Mouse (Mus musculus): Measurements from ENCODE around the gene Hist1h3d. TPM values are rescaled to one million over a fixed set of nuclear protein-coding genes. Genes with fewer than 3 reads are reported as not detected.

Gene Hist1h3d
- polyA plus RNA-seq, 2 experiments from 2014 or later: 0.44 TPM; not detected in 1

Other genes with a start within 250 kb of the Hist1h3d start
- gene Zfp322a, start 206.6 kb upstream of the Hist1h3d start, polyA plus RNA-seq (2017; shearing (Covaris generic)): 10 to 100 TPM; 22.2 to 25.5 TPM
- gene Abt1, start 151.9 kb upstream of the Hist1h3d start, polyA plus RNA-seq (2017; shearing (Covaris generic)): 10 to 100 TPM; 10.1 to 11.6 TPM
- not detected for gene Btn1a1, start 109.9 kb upstream of the Hist1h3d start, polyA plus RNA-seq (2017; shearing (Covaris generic))
- gene Btn2a2, start 86.9 kb upstream of the Hist1h3d start, polyA plus RNA-seq (2017; shearing (Covaris generic)): under 1 TPM in 1 of 2 experiments, not detected in 1; 0.12 TPM
- gene Hist1h4h, start 44.7 kb upstream of the Hist1h3d start, polyA plus RNA-seq (2017; shearing (Covaris generic)): 1 to 10 TPM; 1.3 to 4.8 TPM
- gene Hist1h2af, start 41.9 kb upstream of the Hist1h3d start, polyA plus RNA-seq (2017; shearing (Covaris generic)): not detected
- not detected for gene Hist1h3g, start 40.3 kb upstream of the Hist1h3d start, polyA plus RNA-seq (2017; shearing (Covaris generic))
- gene Hist1h2bh, start 32.4 kb upstream of the Hist1h3d start, polyA plus RNA-seq (2017; shearing (Covaris generic)): under 1 TPM; 0.27 to 0.59 TPM
- under 1 TPM; 0.41 to 0.84 TPM for gene Hist1h3f, start 31.7 kb upstream of the Hist1h3d start, polyA plus RNA-seq (2017; shearing (Covaris generic))
- gene Hist1h4f, start 24.1 kb upstream of the Hist1h3d start, polyA plus RNA-seq (2017; shearing (Covaris generic)): 1 to 10 TPM in 1 of 2 experiments, not detected in 1; 2.0 TPM
- under 1 TPM; 0.64 to 0.98 TPM for gene Hist1h1d, start 22.5 kb upstream of the Hist1h3d start, polyA plus RNA-seq (2017; shearing (Covaris generic))
- 1 to 10 TPM; 1.4 to 5.5 TPM for gene Hist1h3e, start 13.4 kb upstream of the Hist1h3d start, polyA plus RNA-seq (2017; shearing (Covaris generic))
- gene Hist1h2ae, start 4.5 kb upstream of the Hist1h3d start, polyA plus RNA-seq (2017; shearing (Covaris generic)): 10 to 100 TPM in 1 of 2 experiments, 1 to 10 TPM in 1; 7.7 to 16.3 TPM
- gene Hist1h2bg, start 4.4 kb upstream of the Hist1h3d start, polyA plus RNA-seq (2017; shearing (Covaris generic)): 1 to 10 TPM; 2.7 to 5.0 TPM
- not detected for gene Hist1h2bf, start 1.6 kb upstream of the Hist1h3d start, polyA plus RNA-seq (2017; shearing (Covaris generic))
- gene Hist1h2ad, start 1.4 kb upstream of the Hist1h3d start, polyA plus RNA-seq (2017; shearing (Covaris generic)): under 1 TPM in 1 of 2 experiments, not detected in 1; 0.38 TPM
- 10 to 100 TPM; 23.0 to 41.6 TPM for gene Hist1h4d, start 5.8 kb downstream of the Hist1h3d start, polyA plus RNA-seq (2017; shearing (Covaris generic))
- 1 to 10 TPM; 1.2 to 1.4 TPM for gene Hist1h2be, start 45.4 kb downstream of the Hist1h3d start, polyA plus RNA-seq (2017; shearing (Covaris generic))
- gene Hist1h1e, start 46.8 kb downstream of the Hist1h3d start, polyA plus RNA-seq (2017; shearing (Covaris generic)): 10 to 100 TPM in 1 of 2 experiments, 1 to 10 TPM in 1; 7.1 to 18.0 TPM
- gene Hist1h2ac, start 108.2 kb downstream of the Hist1h3d start, polyA plus RNA-seq (2017; shearing (Covaris generic)): under 1 TPM; 0.55 to 0.80 TPM
- gene Hist1h2bc, start 108.4 kb downstream of the Hist1h3d start, polyA plus RNA-seq (2017; shearing (Covaris generic)): 1 to 10 TPM; 3.0 to 4.1 TPM
- under 1 TPM in 1 of 2 experiments, not detected in 1; 0.38 TPM for gene Hist1h1t, start 120.1 kb downstream of the Hist1h3d start, polyA plus RNA-seq (2017; shearing (Covaris generic))
- 1 to 10 TPM; 3.3 to 6.0 TPM for gene Hist1h4c, start 122.7 kb downstream of the Hist1h3d start, polyA plus RNA-seq (2017; shearing (Covaris generic))
- gene Hfe, start 135.1 kb downstream of the Hist1h3d start, polyA plus RNA-seq (2017; shearing (Covaris generic)): 1 to 10 TPM; 1.3 to 2.6 TPM
- 10 to 100 TPM; 13.3 to 18.7 TPM for gene Hist1h1c, start 163.0 kb downstream of the Hist1h3d start, polyA plus RNA-seq (2017; shearing (Covaris generic))
- 1 to 10 TPM; 2.7 to 3.1 TPM for gene Hist1h3c, start 169.8 kb downstream of the Hist1h3d start, polyA plus RNA-seq (2017; shearing (Covaris generic))
- gene Hist1h2bb, start 171.0 kb downstream of the Hist1h3d start, polyA plus RNA-seq (2017; shearing (Covaris generic)): 1 to 10 TPM; 1.1 to 2.8 TPM
- 1 to 10 TPM; 4.6 to 7.2 TPM for gene Hist1h2ab, start 175.4 kb downstream of the Hist1h3d start, polyA plus RNA-seq (2017; shearing (Covaris generic))
- gene Hist1h3b, start 176.5 kb downstream of the Hist1h3d start, polyA plus RNA-seq (2017; shearing (Covaris generic)): 1 to 10 TPM in 1 of 2 experiments, not detected in 1; 1.4 TPM
- gene Hist1h4b, start 181.2 kb downstream of the Hist1h3d start, polyA plus RNA-seq (2017; shearing (Covaris generic)): 1 to 10 TPM; 5.4 to 5.6 TPM
- not detected for gene Hist1h4a, start 185.5 kb downstream of the Hist1h3d start, polyA plus RNA-seq (2017; shearing (Covaris generic))
- gene Hist1h3a, start 186.6 kb downstream of the Hist1h3d start, polyA plus RNA-seq (2017; shearing (Covaris generic)): 1 to 10 TPM; 5.1 TPM
- 1 to 10 TPM; 2.5 to 3.0 TPM for gene Hist1h1a, start 187.9 kb downstream of the Hist1h3d start, polyA plus RNA-seq (2017; shearing (Covaris generic))
- under 1 TPM in 1 of 2 experiments, not detected in 1; 0.17 TPM for gene Trim38, start 194.2 kb downstream of the Hist1h3d start, polyA plus RNA-seq (2017; shearing (Covaris generic))
- under 1 TPM in 1 of 2 experiments, not detected in 1; 0.09 TPM for gene Slc17a2, start 231.2 kb downstream of the Hist1h3d start, polyA plus RNA-seq (2017; shearing (Covaris generic))